Mouse (Mus musculus): Measurements from ENCODE around the gene Tmem238. TPM values are rescaled to one million over a fixed set of nuclear protein-coding genes. Genes with fewer than 3 reads are reported as not detected.

Gene Tmem238
- total and polyA plus RNA-seq, 3 experiments, result 1.7 to 40.6 (median 6.8) TPM

DNA sequence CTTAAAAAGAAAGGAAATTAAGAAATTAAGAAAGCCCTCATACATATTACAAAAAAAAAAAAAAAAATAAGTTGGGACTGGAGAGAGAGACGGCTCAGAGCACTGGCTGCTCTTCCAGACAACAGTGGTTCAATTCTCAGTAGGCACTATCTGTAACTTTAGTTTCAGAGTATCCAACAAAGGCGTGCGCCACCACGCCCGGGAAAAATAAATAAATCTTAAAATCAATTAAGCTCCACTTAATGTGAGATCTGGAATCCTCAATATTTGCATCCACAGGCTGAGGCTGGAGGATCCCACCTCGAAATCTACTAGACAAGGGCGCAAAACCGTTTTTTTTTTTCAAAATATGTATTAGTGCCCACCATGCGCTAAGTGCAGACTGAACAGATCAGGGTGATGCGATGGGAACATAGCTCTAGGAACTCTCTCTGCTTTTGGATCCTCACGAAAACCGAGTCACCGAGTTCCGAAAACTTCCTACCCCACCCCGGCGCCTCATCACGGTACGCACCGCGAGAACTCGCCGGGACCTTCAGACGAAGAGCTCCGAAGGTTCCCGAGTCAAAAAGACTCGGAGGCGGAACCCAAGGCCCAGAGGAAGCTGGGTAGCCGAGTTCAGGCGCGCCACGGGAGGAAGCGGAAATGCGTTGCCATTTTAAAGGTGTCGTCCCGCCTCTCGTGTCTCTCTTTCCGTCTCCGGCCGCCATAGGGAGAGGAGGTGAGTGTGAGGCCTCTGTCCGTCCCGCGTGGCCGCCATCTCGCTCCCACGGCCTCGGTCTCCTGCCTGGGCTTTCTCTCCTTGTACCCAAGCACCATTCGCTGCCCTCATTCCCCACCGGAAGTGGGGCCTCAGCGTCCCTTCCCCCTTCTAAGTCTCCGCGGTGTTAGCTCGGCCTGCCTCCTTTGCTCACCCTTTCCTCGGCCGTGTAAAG, 3.1 kb upstream of the Tmem238 start, which contains the start of gene Rpl28:
Gene Rpl28, plus strand, starts transcription at position 597 of the 935 bp plus-strand sequence.
- peak; percentile 68 for ATAC-seq (ENCODE audit: extremely low read depth, insufficient number of reproducible peaks, low FRiP score, poor library complexity, severe bottlenecking)
- H3K36me3 ChIP-seq (replicated peaks), result peaks cover 46% of the 10 kb centered on the region
- H3K4me3 ChIP-seq (ENCODE audit: low read depth, low read length), result peak within 1 kb of the TSS; percentile 84
- no peak for TF ChIP-seq GATA2 (IDR thresholded peaks at IDR 0.05; ENCODE audit: borderline replicate concordance, low read depth, low read length)
- no peak for TF ChIP-seq GATA1 (IDR thresholded peaks at IDR 0.05; ENCODE audit: borderline replicate concordance, low read length)
- TF ChIP-seq POLR2AphosphoS5 (IDR thresholded peaks at IDR 0.05; ENCODE audit: insufficient replicate concordance, low read depth, low read length), result peak; percentile 93
- H3K27me3 ChIP-seq (ENCODE audit: insufficient read depth, low read length), result no peaks in the 10 kb centered on the region
- DNase-seq (ENCODE audit: low spot score), result peak; percentile 83
- H3K9me3 ChIP-seq (replicated peaks), result no peaks in the 10 kb centered on the region
- peaks cover 52% of the 10 kb centered on the region for H3K4me1 ChIP-seq (ENCODE audit: insufficient read depth, low read depth, low read length)

DNA sequence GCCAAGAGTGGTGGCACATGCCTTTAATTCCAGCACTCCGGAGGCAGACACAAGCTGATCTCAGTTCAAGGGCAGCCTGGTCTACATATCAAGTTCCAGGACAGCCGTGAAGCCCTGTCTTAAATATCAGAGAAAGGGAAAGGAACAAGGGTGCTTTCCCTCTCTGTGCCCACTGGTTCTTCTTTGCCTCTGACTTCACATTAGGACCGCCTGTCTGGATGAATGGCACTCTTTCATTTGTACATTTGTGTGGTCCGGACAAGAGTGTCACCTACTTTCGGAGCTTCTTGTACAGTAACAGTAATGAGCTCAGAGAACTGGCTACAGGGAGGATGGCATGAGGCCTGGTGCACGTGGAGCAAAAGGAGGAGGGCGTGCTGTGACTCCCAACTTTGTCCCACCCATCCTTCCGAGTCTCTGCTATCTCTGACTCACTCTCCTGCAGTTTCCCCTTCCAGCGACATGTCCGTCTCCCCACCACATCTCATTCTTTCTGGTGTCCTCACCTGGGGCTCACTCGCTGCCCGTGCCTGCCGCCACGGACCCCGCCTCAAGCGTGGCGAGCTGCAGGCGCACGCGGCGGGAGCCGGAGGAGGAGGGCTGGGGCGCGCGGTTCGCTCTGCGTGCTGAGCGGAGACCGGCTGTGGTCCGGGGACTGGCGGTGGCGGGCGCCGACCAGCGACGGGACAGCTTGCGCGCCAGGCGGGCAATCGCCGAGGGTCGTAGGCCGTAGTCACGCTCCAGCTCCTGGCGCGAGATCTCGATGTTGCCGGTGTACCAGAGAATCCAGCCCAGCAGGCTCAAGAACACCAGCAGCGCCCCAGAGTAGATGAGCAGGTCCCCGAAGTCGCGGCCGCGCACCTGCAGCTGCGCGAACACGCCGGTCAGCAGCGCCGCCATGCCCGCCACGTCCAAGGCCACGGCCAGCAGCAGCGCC, 689 bp downstream of the Tmem238 start:
- Histone ChIP-seq H3K27me3 (ENCODE audit: insufficient read depth, low read length) (no peaks in the 10 kb centered on the region), H3K4me1 (ENCODE audit: insufficient read depth, low read depth, low read length) (peaks cover 60% of the 10 kb centered on the region), H3K4me3 (ENCODE audit: low read depth, low read length) (peak overlapping the region; percentile 83), H3K36me3 (replicated peaks) (peaks cover 46% of the 10 kb centered on the region), H3K9me3 (replicated peaks) (no peaks in the 10 kb centered on the region)
- TF ChIP-seq TAL1 (conservative IDR thresholded peaks at IDR 0.05; ENCODE audit: low read depth, low read length) (no peak), POLR2AphosphoS5 (IDR thresholded peaks at IDR 0.05; ENCODE audit: insufficient replicate concordance, low read depth, low read length) (0 out of 2 replicates have a peak, but pooled peaks have one; percentile 30)
- peak; percentile 30; the same call in 1 of the 2 replicates for ATAC-seq (ENCODE audit: extremely low read depth, insufficient number of reproducible peaks, low FRiP score, poor library complexity, severe bottlenecking)
- peak; percentile 78 for DNase-seq (ENCODE audit: low spot score)

DNA sequence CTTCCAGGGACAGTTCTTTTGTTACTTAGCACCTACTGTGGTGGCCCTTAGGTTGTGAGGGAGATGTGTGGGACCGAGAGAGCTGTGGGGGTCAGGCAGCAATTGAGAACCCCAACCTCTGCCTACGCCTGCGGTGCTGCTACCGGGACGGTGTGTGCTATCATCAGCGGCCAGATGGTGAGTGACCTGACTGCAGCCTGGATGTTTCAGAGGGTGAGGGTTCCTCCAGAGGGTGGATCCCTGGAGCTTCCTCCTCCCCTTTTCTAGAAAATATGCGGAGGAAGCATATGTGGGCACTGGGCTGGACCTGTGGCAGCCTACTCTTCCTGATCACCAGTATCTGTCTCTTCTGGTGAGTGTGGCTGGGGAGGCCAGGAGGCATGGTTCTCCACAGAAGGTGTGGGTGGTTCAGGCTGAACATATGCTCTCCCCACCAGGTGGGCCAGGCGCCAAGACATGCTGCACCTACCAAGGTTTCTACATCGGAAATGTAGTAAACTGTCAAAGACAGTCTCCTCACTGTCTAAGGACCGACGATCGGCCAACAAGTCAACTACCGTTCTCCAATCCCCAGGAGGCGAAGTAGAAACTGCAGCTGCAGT, 5.7 kb downstream of the Tmem238 start:
- Histone ChIP-seq H3K4me1 (ENCODE audit: insufficient read depth, low read depth, low read length) (peaks cover 90% of the 10 kb centered on the region), H3K36me3 (replicated peaks) (peaks cover 48% of the 10 kb centered on the region), H3K4me3 (ENCODE audit: low read depth, low read length) (peak overlapping the region; percentile 37; the same call in 1 of the 2 replicates), H3K9me3 (replicated peaks) (no peaks in the 10 kb centered on the region), H3K27me3 (ENCODE audit: insufficient read depth, low read length) (0 out of 2 replicates have a peak, but pooled peaks cover under 1% of the 10 kb centered on the region)
- TF ChIP-seq GATA2 (IDR thresholded peaks at IDR 0.05; ENCODE audit: borderline replicate concordance, low read depth, low read length), result no peak
- TF ChIP-seq CTCF (IDR thresholded peaks at IDR 0.05; ENCODE audit: low read depth, low read length), result no peak
- no peak for TF ChIP-seq GATA1 (IDR thresholded peaks at IDR 0.05; ENCODE audit: borderline replicate concordance, low read length)
- TF ChIP-seq TAL1 (conservative IDR thresholded peaks at IDR 0.05; ENCODE audit: low read depth, low read length), result peak; percentile 64; the same call in 1 of the 2 replicates
- no peak for TF ChIP-seq POLR2AphosphoS5 (IDR thresholded peaks at IDR 0.05; ENCODE audit: insufficient replicate concordance, low read depth, low read length)
- peak; percentile 70 for ATAC-seq (ENCODE audit: extremely low read depth, insufficient number of reproducible peaks, low FRiP score, poor library complexity, severe bottlenecking)
- DNase-seq (ENCODE audit: low spot score), result peak; percentile 74

DNA sequence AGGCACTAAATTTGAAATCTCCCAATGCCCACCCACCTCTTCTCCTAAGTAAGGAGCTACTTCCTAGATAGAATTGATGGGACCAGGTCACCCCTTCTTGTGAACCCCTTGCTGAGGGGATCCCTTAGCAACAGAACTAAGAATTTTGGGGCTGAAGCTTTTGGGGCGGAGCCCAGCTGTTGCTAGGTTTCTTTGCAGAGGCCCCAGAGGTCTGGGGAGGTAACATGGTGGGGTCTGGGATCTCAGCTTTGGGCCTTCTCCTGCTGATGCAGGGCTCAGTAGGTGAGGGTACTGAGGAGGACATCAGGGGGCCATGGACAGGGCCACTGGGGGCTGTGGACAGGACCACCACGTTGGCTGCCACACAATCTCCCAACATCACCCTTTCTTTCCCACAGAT, 6.7 kb downstream of the Tmem238 start, which contains the start of the genes Il11 and Tmem190:
Gene Il11, minus strand, starts transcription at position 101 of the 400 bp plus-strand sequence.
Gene Tmem190, plus strand, starts transcription at position 179 of the 400 bp plus-strand sequence.
- TF ChIP-seq POLR2AphosphoS5 (IDR thresholded peaks at IDR 0.05; ENCODE audit: insufficient replicate concordance, low read depth, low read length) (no peak), TAL1 (conservative IDR thresholded peaks at IDR 0.05; ENCODE audit: low read depth, low read length) (no peak), CTCF (IDR thresholded peaks at IDR 0.05; ENCODE audit: low read depth, low read length) (no peak), GATA2 (IDR thresholded peaks at IDR 0.05; ENCODE audit: borderline replicate concordance, low read depth, low read length) (no peak), GATA1 (IDR thresholded peaks at IDR 0.05; ENCODE audit: borderline replicate concordance, low read length) (no peak)
- Histone ChIP-seq H3K36me3 (replicated peaks) (peaks cover 47% of the 10 kb centered on the region), H3K27me3 (ENCODE audit: insufficient read depth, low read length) (peaks cover 8% of the 10 kb centered on the region), H3K9me3 (replicated peaks) (no peaks in the 10 kb centered on the region), H3K4me3 (ENCODE audit: low read depth, low read length) (peak within 1 kb of the TSS; percentile 37; the same call in 1 of the 2 replicates), H3K4me1 (ENCODE audit: insufficient read depth, low read depth, low read length) (peaks cover 89% of the 10 kb centered on the region)
- DNase-seq (ENCODE audit: low spot score) (no peak), ATAC-seq (ENCODE audit: extremely low read depth, insufficient number of reproducible peaks, low FRiP score, poor library complexity, severe bottlenecking) (no peak)

DNA sequence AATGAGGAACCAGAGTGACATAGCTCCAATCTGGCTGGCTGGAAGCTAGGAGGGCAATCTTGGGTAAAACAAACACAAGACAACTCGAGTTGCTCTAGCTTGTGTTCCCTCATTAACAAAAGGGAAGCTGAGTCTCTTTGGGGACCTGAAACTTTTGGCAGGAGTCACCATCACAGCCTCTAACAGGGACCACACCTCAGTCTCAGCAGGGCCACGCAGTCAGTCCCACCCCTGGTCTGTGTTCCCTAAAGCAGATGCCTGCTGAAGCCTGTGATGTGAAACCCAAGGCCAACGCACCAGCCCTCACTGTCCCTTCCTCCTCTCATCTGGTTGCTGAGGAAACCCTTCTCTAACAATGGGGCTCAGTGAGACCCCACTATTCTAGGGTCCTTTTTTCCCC, 7.3 kb downstream of the Tmem238 start:
- H3K4me3 ChIP-seq (ENCODE audit: low read depth, low read length), result no peak overlapping the region
- H3K9me3 ChIP-seq (replicated peaks), result no peaks in the 10 kb centered on the region
- peaks cover 41% of the 10 kb centered on the region for H3K36me3 ChIP-seq (replicated peaks)
- no peak for ATAC-seq (ENCODE audit: extremely low read depth, insufficient number of reproducible peaks, low FRiP score, poor library complexity, severe bottlenecking)
- peaks cover 88% of the 10 kb centered on the region for H3K4me1 ChIP-seq (ENCODE audit: insufficient read depth, low read depth, low read length)
- DNase-seq (ENCODE audit: low spot score), result no peak
- TF ChIP-seq GATA2 (IDR thresholded peaks at IDR 0.05; ENCODE audit: borderline replicate concordance, low read depth, low read length), result no peak
- peaks cover 14% of the 10 kb centered on the region for H3K27me3 ChIP-seq (ENCODE audit: insufficient read depth, low read length)

Data from G1E (cell line).